Mouse (Mus musculus) gastrocnemius, adult 18-20 months (tissue): ENCODE data around the gene Hyal6. TPM values are rescaled to one million over a fixed set of nuclear protein-coding genes. Genes with fewer than 3 reads are reported as not detected.

ENCODE experiments used
- DNase-seq: peaks from one replicate; pipeline ENCODE4 v3.0.0; 2021; ENCODE audit warnings: low spot score
- long read RNA-seq, 2 experiments: library from polyadenylated mRNA; stranded (forward); transcript quantifications; one replicate each; pipeline ENCODE4 v2.0.0; 2021
- total RNA-seq, 2 experiments: library from RNA; stranded (reverse); gene quantifications; 2 replicates each; pipeline ENCODE4 v1.2.3; 2021

Gene Hyal6
- total RNA-seq, result not detected
- long read RNA-seq, experiment 1, result 0 reads
- long read RNA-seq, experiment 2, result 0 reads

- no peak for DNase-seq
Observed at GRCm38 (mm10) chr6:24732945-24733344, at the start of gene Hyal6. Hyal6 (plus strand) TSS chr6:24733245.

- no peak for DNase-seq
Observed at GRCm38 (mm10) chr6:24687871-24688270, 45.2 kb upstream of the Hyal6 start.

- no peak for DNase-seq
Observed at GRCm38 (mm10) chr6:24694455-24695410, 38.3 kb upstream of the Hyal6 start.

GRCm38 (mm10) chr6:24696117-24696516 lies 36.9 kb upstream of the Hyal6 start:
- DNase-seq, result no peak

- no peak for DNase-seq
Observed at GRCm38 (mm10) chr6:24697216-24697615, 35.8 kb upstream of the Hyal6 start.

- DNase-seq, result no peak
Observed at GRCm38 (mm10) chr6:24707090-24707489, 26.0 kb upstream of the Hyal6 start.

- no peak for DNase-seq
Observed at GRCm38 (mm10) chr6:24707499-24707898, 25.5 kb upstream of the Hyal6 start.

GRCm38 (mm10) chr6:24721317-24722099 lies 11.5 kb upstream of the Hyal6 start:
- peak; percentile 19 for DNase-seq

- DNase-seq, result no peak
Observed at GRCm38 (mm10) chr6:24728130-24728529, 4.9 kb upstream of the Hyal6 start.

GRCm38 (mm10) chr6:24734565-24734964 lies 1.5 kb downstream of the Hyal6 start:
- DNase-seq, result no peak

- no peak for DNase-seq
Observed at GRCm38 (mm10) chr6:24748029-24748428, 15.0 kb downstream of the Hyal6 start, which contains the start of gene Hyal4. Hyal4 (plus strand) TSS chr6:24748329.

- DNase-seq, result no peak
Observed at GRCm38 (mm10) chr6:24759281-24759680, 26.2 kb downstream of the Hyal6 start.

- DNase-seq, result no peak
Observed at GRCm38 (mm10) chr6:24766261-24766660, 33.2 kb downstream of the Hyal6 start.

- DNase-seq, result no peak
Observed at GRCm38 (mm10) chr6:24779182-24779581, 46.1 kb downstream of the Hyal6 start.

- no peak for DNase-seq
Observed at GRCm38 (mm10) chr6:24790888-24791287, 57.8 kb downstream of the Hyal6 start, which contains the start of gene Spam1. Spam1 (plus strand) TSS chr6:24791188.

Other genes starting within 250 kb of the Hyal6 start
- under 1 TPM; 0.19 to 0.23 TPM for gene Iqub, start 218.2 kb upstream of the Hyal6 start, total RNA-seq
- gene Ndufa5, start 205.2 kb upstream of the Hyal6 start, total RNA-seq, result 100 to 1,000 TPM; 639 to 641 TPM
- 10 to 100 TPM; 69.6 to 81.3 TPM for gene Asb15, start 205.1 kb upstream of the Hyal6 start, total RNA-seq
- 100 to 1,000 TPM; 254 to 431 TPM for gene Lmod2, start 135.5 kb upstream of the Hyal6 start, total RNA-seq
- 10 to 100 TPM; 14.8 to 18.9 TPM for gene Wasl, start 68.2 kb upstream of the Hyal6 start, total RNA-seq
- gene Hyal4, start 15.1 kb downstream of the Hyal6 start, total RNA-seq, result not detected
- not detected for gene Spam1, start 57.9 kb downstream of the Hyal6 start, total RNA-seq
- not detected for gene Hyal5, start 124.8 kb downstream of the Hyal6 start, total RNA-seq
- under 1 TPM; 0.11 to 0.24 TPM for gene Tmem229a, start 223.1 kb downstream of the Hyal6 start, total RNA-seq